Mouse (Mus musculus): Measurements from ENCODE around the gene Rab11fip5. TPM values are rescaled to one million over a fixed set of nuclear protein-coding genes. Genes with fewer than 3 reads are reported as not detected.
A peak's percentile ranks its signal among the peaks of the same experiment; 100 is the strongest.

Gene Rab11fip5
- polyA plus RNA-seq, 1 experiment from 2014 or later: 38.4 TPM

DNA sequence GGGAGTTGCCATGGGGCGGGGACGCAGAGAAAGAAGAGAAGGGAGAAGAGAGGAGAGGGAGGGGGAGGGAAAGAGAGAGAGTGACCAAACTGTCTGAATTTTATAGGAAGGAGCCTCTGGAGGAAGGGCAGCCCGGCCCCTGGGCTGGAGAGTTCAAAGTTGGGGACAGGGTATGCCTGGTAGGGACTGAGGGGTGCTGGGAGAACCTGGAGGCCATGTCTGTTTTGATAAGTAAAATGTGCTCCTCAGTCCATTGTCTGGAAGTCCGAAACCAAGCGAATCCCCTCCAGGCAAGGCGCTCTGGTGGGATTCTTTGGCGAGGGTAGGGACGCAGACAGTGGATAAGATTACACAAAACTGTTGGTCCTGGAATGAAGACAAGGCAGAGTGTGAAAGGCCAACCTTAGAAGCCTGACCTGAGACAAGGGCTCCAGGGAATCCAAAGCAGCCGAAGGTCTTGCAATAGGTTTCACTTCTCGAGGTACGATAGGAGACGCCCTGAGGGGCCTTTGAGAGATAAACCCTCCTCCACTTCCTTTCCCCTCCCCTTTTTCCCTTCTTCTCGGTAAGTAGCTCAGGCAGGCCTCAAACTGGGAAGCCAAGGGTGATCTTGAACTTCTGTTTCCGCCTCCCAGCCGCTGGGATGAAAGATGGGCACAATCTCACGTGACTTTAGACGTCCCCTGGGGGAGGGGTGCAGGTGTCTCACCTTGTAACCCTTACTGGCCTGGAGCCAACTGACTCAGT, 6.6 kb upstream of the Rab11fip5 start:
- peak overlapping the region; percentile 71 for H3K27ac ChIP-seq
- H3K79me2 ChIP-seq (ENCODE audit: inconsistent target): no peaks in the 10 kb centered on the region
- no peaks in the 10 kb centered on the region for H3K36me3 ChIP-seq (ENCODE audit: inconsistent target)
- 50% methylated on average over 17 of the region's 17 CpGs for WGBS (ENCODE audit: missing documents)
- H3K4me3 ChIP-seq (ENCODE audit: inconsistent target): no peak overlapping the region

DNA sequence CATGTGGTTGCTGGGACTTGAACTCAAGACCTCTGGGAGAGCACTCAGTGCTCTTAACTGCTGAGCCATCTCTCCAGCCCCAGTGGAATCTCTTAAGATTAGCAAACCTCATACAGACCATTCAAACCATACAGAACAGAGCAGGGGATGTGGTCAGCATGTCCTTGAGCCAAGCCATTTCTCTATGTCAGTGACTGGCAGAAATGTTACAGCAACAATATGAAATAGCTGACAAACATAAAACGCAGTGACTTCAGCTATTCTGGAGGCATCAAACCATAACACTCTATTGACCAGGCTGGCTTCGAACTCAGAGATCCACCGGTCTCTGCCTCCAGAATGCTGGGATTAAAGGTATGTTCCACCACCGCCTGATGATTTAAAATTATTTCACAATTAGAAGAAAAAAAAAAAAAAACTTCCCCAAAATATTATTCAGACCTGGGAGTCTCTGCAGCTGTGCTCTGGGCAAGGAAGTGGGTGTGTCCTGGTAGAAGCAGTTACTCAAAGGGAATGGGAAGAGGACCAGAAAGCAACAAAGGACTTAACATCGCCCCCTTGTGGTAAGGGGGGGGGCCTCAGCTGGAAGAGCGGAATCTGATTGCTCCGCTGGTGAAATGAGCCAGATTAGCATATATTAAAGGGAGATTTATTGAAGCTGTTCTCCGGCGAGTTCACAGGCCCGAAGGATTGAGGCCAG, 5.9 kb upstream of the Rab11fip5 start:
- WGBS (ENCODE audit: missing documents): 11% methylated on average over 9 of the region's 10 CpGs
- Histone ChIP-seq H3K36me3 (ENCODE audit: inconsistent target) (no peaks in the 10 kb centered on the region), H3K27ac (peak overlapping the region; percentile 71), H3K79me2 (ENCODE audit: inconsistent target) (no peaks in the 10 kb centered on the region), H3K4me3 (ENCODE audit: inconsistent target) (no peak overlapping the region)

DNA sequence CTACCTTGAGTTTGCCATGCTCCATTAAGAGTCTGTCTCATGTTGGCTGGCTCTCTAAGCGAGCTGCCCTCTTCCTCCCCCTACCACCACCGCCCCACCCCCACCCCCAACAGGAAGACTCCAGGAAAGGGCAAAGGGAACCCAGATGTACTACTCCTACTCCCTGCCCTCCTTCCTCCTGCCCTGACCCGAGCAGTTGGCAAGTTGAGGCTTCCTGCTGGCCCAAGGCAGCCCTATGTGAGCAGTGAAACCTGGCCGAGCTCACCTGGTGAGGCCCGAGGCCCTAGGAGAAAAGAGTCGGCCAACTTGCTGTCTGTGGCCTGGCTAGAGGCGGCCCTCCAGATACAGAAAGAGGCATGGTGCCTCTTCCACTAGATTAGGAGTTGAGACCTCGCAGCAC, 4.2 kb upstream of the Rab11fip5 start:
- Histone ChIP-seq H3K27ac (no peak overlapping the region), H3K79me2 (ENCODE audit: inconsistent target) (peaks cover 7% of the 10 kb centered on the region), H3K36me3 (ENCODE audit: inconsistent target) (no peaks in the 10 kb centered on the region), H3K4me3 (ENCODE audit: inconsistent target) (no peak overlapping the region)
- 67% methylated on average over 4 of the region's 8 CpGs for WGBS (ENCODE audit: missing documents)

DNA sequence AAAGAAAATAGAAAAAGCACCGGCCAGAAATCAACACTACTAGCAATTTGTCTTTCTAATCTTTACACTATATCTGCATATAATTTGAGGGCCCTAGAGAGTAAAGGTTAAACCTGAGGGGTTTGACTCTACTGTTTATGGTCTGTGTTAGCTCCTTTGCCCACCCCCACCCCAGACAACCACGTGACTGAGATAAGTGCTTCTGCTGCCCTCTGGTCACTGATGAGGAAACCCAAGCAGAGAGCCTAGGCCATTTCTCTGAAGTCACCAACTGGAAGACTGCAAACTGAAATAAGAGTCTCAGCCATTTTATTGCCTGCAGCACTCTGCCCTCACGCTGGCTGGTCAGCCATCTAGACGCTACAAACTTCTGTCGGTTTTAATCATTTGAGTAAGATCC, 3.4 kb upstream of the Rab11fip5 start:
- WGBS (ENCODE audit: missing documents): 92% methylated on average over 5 of the region's 5 CpGs
- no peak overlapping the region for H3K4me3 ChIP-seq (ENCODE audit: inconsistent target)
- H3K27ac ChIP-seq: no peak overlapping the region
- H3K36me3 ChIP-seq (ENCODE audit: inconsistent target): no peaks in the 10 kb centered on the region
- peaks cover 14% of the 10 kb centered on the region for H3K79me2 ChIP-seq (ENCODE audit: inconsistent target)

DNA sequence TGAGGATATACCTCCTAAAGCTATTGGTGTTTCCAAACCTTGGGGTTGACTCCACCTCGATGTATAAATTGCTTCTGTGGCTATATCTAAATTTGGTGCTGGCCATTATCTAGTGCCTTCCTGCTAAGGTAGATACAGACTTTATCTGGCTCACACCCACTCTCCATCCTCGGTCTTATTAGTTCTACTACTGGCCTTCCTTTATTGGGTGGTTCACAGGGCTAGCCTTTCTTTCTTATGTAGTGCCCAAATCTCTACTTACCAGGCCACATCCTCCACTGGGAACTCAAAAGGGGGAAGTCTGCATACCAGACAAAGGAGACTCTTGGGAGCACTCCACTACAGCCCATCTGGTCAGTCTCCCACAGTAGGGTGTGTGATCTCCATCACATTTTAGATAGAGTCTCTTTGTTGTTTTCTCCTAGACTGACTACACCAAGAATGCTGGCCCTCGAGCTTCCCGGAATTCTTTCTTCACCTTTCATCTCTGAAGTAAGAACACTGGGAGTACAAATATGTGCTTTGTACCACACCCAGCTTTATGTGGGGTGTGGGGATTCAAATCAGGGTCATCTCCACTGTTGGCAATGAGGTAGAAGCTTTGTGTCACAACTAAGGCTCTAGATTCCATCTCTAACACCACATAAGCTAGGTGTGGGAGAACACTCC, 2.8 kb upstream of the Rab11fip5 start:
- H3K4me3 ChIP-seq (ENCODE audit: inconsistent target): no peak overlapping the region
- 73% methylated on average over 4 of the region's 4 CpGs for whole genome bisulfite sequencing (ENCODE audit: missing documents)
- H3K27ac ChIP-seq: no peak overlapping the region
- H3K36me3 ChIP-seq (ENCODE audit: inconsistent target): no peaks in the 10 kb centered on the region
- H3K79me2 ChIP-seq (ENCODE audit: inconsistent target): peaks cover 21% of the 10 kb centered on the region

DNA sequence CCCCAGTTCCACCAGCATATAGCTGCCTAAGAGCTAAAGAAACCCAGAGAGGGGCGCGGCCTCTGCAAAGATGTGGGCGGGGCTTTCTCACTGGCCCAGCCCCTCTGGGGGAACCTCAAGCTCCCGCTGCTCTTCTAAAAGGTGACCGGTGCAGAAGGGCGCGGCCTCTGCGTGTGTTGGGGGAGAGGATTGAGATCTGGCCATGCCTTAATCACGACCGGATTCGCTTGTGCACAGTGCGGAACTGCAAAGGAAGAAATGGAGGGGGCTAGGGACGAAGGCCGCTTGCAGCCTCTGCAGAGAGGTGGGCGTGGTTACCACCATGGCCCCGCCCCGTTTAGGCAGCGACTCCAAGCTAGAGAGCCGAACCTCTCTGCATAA, 290 bp upstream of the Rab11fip5 start:
- Histone ChIP-seq H3K4me3 (ENCODE audit: inconsistent target) (peak overlapping the region; percentile 43), H3K79me2 (ENCODE audit: inconsistent target) (peaks cover 42% of the 10 kb centered on the region), H3K36me3 (ENCODE audit: inconsistent target) (no peaks in the 10 kb centered on the region), H3K27ac (peak overlapping the region; percentile 56)
- WGBS (ENCODE audit: missing documents): under 1% methylated on average over 19 of the region's 19 CpGs

DNA sequence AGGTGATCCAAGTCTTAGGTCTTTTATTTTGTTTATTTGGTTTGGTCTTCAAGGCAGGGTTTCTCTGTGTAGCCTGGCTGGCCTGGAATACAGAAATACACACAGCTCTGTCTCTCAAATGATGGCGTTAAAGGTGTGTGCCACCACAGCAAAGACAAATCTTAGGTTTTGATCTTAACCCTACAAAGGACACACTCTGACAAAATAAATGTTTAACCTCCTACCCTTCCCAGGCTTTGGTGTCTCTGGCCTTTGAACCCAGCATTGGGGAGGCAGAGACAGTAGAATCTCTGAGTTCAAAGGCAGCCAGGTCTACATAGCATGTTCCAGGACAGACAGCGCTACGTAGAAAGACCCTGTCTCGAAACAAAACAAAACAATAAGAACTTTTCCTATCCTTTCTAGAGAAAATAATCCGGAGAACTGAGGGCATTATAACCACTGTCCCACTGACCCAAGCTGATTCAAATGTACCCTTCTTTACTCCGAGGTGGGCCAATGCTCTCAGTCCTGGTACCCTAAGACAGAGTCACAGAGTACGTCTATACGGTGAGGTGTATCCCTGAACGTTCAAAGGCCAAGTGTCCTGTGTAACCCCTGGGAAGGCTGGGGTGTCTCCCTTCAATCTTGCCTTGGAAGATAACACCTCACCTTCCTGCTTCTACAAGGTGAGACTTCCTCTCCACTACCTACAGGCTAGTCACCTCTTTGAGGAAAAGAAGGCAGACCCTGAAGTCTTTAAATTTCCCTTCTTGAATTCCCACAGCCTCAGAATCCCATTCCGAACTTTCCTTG, 1.2 kb downstream of the Rab11fip5 start:
- 87% methylated on average over 10 of the region's 10 CpGs for WGBS (ENCODE audit: missing documents)
- Histone ChIP-seq H3K79me2 (ENCODE audit: inconsistent target) (peaks cover 49% of the 10 kb centered on the region), H3K27ac (peak overlapping the region; percentile 94), H3K36me3 (ENCODE audit: inconsistent target) (no peaks in the 10 kb centered on the region), H3K4me3 (ENCODE audit: inconsistent target) (peak overlapping the region; percentile 73)

DNA sequence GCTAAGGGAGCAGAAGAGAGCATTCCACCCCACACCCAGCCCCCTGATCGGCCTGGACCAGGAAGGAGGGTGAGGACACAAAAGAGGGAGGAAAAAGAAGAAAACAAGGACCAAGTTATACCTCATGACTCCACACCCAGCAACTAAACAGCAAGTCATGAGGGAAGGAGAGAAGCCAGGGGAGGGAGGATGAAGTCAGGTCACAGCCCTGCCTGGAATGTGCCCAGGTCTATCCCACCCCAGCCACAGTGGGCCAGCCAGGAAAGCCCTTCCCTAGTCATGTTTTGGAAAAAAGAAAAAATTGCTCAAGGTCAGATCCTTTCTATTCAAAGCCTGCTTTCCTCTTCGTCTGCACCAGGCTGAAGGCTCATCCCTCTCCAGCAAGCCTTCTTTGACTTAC, 1.9 kb downstream of the Rab11fip5 start:
- H3K36me3 ChIP-seq (ENCODE audit: inconsistent target): no peaks in the 10 kb centered on the region
- WGBS (ENCODE audit: missing documents): 77% methylated on average over 2 of the region's 2 CpGs
- H3K79me2 ChIP-seq (ENCODE audit: inconsistent target): peaks cover 57% of the 10 kb centered on the region
- H3K4me3 ChIP-seq (ENCODE audit: inconsistent target): peak overlapping the region; percentile 73
- peak overlapping the region; percentile 94 for H3K27ac ChIP-seq

DNA sequence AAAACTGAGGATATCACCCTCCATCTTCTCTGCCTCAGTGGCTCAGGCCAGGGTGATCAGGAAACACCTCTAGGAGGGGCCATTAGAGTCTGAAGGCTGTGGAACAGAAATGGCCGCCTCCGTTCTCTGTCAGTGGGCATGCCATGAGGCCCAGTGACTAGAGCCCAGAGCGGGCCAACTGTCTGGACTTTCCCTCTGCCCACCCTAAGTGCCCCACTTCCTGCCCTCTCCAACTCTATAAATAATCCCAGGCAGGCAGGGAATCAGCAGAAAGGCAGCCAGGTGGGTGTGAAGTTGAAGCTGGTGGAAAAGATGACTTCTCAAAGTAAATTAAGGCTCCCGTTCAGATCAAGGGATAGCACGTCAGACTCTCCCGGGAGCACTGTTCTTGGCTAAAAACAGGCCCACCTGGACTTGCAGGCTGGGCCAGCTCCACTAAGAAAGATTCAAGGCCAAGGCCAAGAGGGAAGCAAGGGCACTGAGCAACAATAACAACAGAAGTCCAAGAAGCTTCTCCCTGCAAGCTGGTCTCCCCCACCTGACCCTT, 2.5 kb downstream of the Rab11fip5 start:
- Histone ChIP-seq H3K4me3 (ENCODE audit: inconsistent target) (peak overlapping the region; percentile 73), H3K27ac (peak overlapping the region; percentile 94), H3K36me3 (ENCODE audit: inconsistent target) (peaks cover 3% of the 10 kb centered on the region; the same call in 1 of the 2 replicates), H3K79me2 (ENCODE audit: inconsistent target) (peaks cover 62% of the 10 kb centered on the region)
- 91% methylated on average over 6 of the region's 6 CpGs for WGBS (ENCODE audit: missing documents)

DNA sequence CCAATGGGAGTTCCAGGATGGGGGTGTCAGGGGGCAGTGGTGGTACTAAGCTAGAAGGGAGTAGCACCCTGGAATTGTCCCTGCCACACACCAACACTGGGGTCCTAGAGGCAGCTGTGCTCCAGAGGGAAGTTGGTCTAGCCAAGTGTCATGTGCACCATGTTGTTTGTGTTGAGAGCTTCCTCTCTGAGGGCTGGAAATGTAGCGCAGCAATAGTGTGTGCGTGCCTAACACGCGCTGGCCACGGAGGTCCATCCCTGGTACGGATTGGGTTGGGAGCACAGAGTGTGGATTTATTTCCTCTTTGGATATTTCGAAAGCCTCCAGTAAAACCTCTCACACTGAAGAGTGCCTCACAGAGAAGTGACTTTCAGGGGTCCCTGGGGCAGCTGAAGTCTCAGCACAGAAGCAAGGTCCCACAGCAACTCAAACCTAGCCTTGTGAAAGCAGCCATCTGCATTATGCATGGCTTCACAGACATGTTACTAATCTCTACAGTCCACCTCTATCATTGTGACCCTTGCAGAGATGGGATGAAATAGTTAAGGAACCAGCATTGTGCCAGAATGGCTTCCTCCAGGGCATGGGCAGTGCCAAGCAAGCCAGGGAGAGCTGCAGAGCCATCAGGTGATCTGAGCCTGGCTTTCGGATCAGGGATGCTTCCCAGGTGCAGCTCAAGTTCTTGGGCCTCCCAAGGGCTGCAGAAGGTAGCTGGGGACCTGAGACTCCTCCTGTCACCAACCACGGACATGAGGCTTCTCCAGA, 3.6 kb downstream of the Rab11fip5 start:
- Histone ChIP-seq H3K4me3 (ENCODE audit: inconsistent target) (no peak overlapping the region), H3K27ac (peak overlapping the region; percentile 94), H3K36me3 (ENCODE audit: inconsistent target) (peaks cover 9% of the 10 kb centered on the region; the same call in 1 of the 2 replicates), H3K79me2 (ENCODE audit: inconsistent target) (peaks cover 73% of the 10 kb centered on the region)
- 52% methylated on average over 9 of the region's 9 CpGs for WGBS (ENCODE audit: missing documents)

DNA sequence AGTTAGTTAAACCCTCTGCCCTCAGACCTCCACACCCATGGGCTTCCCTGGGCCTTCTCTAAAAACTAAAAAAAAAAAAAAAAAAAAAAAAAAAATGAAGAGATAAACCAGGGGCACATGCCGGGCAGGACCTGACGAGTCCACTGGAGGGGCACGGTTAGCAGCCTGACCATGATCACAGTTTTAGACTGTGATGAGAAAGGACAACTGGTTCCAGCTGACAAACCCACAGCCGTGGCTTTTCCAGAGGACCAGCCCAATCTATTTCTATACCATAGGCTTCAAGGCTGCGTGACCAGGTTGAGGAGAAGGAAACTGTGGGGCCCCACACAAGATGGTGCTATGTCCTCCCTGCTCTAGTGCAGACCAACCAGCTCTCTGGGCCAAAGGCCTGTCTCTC, 4.4 kb downstream of the Rab11fip5 start:
- WGBS (ENCODE audit: missing documents): 80% methylated on average over 5 of the region's 5 CpGs
- peak overlapping the region; percentile 94 for H3K27ac ChIP-seq

DNA sequence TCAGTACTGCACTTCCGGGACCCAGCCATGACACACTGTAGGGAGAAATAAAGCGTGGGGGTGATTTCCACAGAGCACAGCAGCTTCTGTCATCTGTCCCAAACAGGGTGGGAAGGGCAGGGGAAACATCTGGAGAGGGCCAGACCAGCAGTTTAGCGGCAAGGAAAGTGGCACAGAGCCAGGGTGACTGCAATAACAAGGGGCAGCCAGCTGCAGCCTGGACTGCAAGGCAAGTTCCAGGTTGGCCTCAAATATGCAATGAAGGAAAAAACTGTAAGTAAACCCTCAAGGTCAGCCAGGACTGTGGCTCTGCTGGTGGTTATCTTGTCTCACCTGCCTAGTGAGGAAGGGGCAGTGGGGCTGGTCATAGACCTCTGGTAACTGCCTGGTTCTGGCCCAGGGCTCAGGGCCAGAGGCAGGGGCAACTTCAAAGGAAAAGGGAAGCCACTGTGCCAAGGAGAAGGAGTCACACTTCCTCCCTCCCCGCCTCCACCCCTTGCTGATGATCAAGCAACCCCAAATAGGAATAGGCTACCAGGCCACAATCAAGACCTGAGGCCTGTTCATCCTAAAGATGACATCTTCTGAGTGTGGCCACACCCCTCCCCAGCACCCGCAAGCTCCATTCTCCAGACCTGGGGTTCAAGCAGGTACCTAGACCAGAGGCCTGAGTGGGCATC, 5.1 kb downstream of the Rab11fip5 start:
- Histone ChIP-seq H3K36me3 (ENCODE audit: inconsistent target) (peaks cover 12% of the 10 kb centered on the region; the same call in 1 of the 2 replicates), H3K4me3 (ENCODE audit: inconsistent target) (no peak overlapping the region), H3K79me2 (ENCODE audit: inconsistent target) (peaks cover 89% of the 10 kb centered on the region), H3K27ac (peak overlapping the region; percentile 94)
- WGBS (ENCODE audit: missing documents): 5% methylated on average over 5 of the region's 5 CpGs

More for the DNA sequence above, 4.4 kb downstream of the Rab11fip5 start:
- Histone ChIP-seq H3K4me3 (ENCODE audit: inconsistent target) (no peak overlapping the region), H3K79me2 (ENCODE audit: inconsistent target) (peaks cover 81% of the 10 kb centered on the region), H3K36me3 (ENCODE audit: inconsistent target) (peaks cover 12% of the 10 kb centered on the region; the same call in 1 of the 2 replicates)

DNA sequence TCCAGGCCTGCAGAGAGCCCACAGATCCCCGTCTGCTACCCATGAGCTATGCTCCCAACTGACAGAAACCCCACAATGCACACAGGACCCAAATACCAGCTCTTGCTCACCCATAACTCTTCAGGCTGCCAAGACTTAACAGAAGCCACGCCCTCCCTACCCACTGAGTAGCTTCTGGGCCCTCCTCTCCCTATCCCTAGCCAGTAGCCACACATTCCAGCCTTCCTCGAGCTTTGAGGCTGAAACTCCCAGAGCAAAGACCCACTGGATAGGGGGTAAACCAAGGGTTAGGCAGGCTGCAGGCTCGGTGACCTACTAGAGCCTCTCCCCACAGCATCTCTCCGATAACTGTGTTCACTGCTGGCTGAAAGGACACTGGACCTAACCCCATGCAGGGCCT, 5.7 kb downstream of the Rab11fip5 start:
- whole genome bisulfite sequencing (ENCODE audit: missing documents): 70% methylated on average over 5 of the region's 5 CpGs
- H3K27ac ChIP-seq: peak overlapping the region; percentile 94

More for the DNA sequence above, 5.7 kb downstream of the Rab11fip5 start:
- Histone ChIP-seq H3K79me2 (ENCODE audit: inconsistent target) (peaks cover 89% of the 10 kb centered on the region), H3K4me3 (ENCODE audit: inconsistent target) (no peak overlapping the region), H3K36me3 (ENCODE audit: inconsistent target) (peaks cover 12% of the 10 kb centered on the region; the same call in 1 of the 2 replicates)

All from macrophage (primary cell).